Mouse (Mus musculus): ENCODE measurements around the gene Arrdc3. TPM values are rescaled to one million over a fixed set of nuclear protein-coding genes. Genes with fewer than 3 reads are reported as not detected.

Gene Arrdc3
- polyA plus RNA-seq, 1 experiment from 2014 or later, result 42.3 TPM

DNA sequence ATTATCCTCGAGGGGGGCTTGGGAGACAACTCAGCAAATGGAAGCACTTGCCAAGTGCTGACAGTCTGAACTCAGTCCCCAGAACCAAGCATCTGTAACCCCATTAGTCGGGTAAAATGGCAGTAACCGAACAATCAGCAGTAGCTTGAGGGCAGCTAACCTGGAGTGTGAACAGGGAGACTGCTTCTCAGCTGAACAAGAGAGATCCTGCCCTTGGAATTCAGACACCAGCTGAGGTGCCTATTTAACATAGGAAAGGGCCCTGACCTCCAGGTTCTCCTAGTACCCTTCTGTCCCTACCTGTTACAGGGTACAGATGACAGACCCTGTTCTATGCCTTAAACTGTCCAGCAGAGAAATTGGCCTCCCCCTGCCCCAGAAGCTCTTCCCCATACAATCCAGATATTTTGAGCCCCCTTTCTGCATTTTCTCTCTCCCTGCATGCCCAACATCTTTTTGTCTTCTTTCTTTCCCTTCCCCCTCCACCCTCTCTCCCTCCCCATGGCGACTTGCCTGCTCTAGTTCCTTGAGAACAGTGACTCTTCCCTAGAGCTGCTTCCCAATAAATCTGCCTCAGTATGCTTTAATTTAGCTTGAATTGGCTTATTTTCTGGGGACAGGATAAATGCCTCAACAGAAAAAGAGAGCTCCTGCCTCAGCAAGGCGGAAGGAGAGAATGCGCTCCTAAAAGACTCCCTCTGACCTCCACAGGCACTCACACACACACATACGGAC, 38.6 kb downstream of the Arrdc3 start:
- ATAC-seq (replicated peaks; ENCODE audit: insufficient number of reproducible peaks, insufficient read depth, low FRiP score, low read depth), result no peak
- Histone ChIP-seq H3K4me2 (no peak overlapping the region), H3K27me3 (no peaks in the 10 kb centered on the region), H3K36me3 (no peaks in the 10 kb centered on the region), H3K27ac (no peak overlapping the region), H3K4me1 (replicated peaks) (no peaks in the 10 kb centered on the region), H3K9me3 (replicated peaks) (no peaks in the 10 kb centered on the region), H3K4me3 (no peak overlapping the region), H3K9ac (no peak overlapping the region)
- WGBS, result 71% methylated on average over 7 of the region's 7 CpGs

DNA sequence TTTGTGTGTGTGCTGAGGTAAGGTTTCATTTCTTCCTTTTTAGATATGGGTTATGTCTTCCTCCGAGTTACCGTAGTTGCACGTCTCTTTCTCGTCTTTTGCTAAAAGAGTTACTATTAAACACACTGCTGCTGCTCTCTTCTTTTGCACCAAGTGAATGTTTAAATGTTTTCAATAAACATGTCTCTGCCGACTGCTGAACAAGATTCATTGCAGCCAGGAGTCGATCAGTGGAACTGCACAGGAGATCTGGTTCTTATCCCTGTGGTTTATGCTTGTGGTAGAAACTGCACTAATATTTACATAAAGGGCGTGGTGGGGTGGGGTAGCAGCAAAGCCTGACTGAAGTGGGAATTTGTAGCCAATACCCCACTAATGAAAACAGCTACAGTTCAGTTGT, 45.0 kb downstream of the Arrdc3 start:
- H3K36me3 ChIP-seq, result no peaks in the 10 kb centered on the region
- no peak overlapping the region for H3K9ac ChIP-seq
- no peak overlapping the region for H3K4me2 ChIP-seq
- 0 out of 2 replicates have a peak, but pooled peaks cover 8% of the 10 kb centered on the region for H3K4me1 ChIP-seq (replicated peaks)
- H3K27ac ChIP-seq, result no peak overlapping the region
- WGBS, result 61% methylated on average over 7 of the region's 7 CpGs
- no peak overlapping the region for H3K4me3 ChIP-seq
- H3K9me3 ChIP-seq (replicated peaks), result no peaks in the 10 kb centered on the region
- H3K27me3 ChIP-seq, result no peaks in the 10 kb centered on the region
- ATAC-seq (replicated peaks; ENCODE audit: insufficient number of reproducible peaks, insufficient read depth, low FRiP score, low read depth), result no peak

DNA sequence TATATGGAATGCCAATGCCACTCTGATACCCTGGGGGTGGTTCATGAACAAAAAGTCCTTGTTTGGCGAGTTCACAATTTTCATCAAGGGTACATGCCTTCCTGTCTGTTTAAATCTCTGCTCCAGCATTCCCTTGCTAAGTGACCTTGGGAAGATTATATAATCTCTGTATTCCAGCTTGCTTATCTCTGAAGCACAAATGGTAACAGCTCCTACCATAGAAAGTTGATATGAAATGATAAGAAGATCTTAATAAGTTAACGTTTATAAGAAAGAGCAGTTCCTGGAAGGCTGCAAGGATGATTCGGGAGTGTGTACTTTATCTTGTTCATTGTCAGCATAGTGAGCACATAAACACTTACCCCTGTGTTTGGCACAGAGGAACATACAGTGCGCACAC, 46.8 kb downstream of the Arrdc3 start:
- Histone ChIP-seq H3K4me2 (no peak overlapping the region), H3K27ac (no peak overlapping the region), H3K4me3 (no peak overlapping the region), H3K36me3 (no peaks in the 10 kb centered on the region), H3K4me1 (replicated peaks) (0 out of 2 replicates have a peak, but pooled peaks cover 8% of the 10 kb centered on the region), H3K9me3 (replicated peaks) (no peaks in the 10 kb centered on the region), H3K27me3 (no peaks in the 10 kb centered on the region), H3K9ac (no peak overlapping the region)
- ATAC-seq (replicated peaks; ENCODE audit: insufficient number of reproducible peaks, insufficient read depth, low FRiP score, low read depth), result no peak
- 67% methylated on average over 4 of the region's 4 CpGs for WGBS

DNA sequence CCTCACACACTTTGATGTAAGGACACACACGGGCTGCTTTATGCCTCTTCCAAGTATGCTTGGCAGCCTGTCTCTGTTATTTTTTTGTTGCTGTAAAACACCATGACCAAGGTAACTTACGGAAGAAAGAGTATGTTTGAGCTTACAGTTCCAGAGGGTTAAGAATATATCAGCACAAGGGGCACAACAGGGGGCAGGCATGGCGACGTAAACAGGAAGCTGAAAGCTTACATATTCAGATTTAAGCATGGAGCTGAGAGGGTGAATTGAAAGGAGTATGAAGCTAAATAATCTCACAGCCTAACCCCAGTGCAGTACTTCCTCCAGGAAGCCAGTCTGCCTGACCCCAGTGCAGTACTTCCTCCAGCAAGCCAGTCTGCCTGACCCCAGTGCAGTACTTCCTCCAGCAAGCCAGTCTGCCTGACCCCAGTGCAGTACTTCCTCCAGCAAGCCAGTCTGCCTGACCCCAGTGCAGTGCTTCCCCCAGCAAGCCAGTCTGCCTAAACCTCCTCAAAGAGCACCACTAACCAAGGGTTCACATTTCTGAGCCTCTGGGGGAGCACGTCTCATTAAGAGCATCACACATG, 49.7 kb downstream of the Arrdc3 start:
- H3K4me3 ChIP-seq, result no peak overlapping the region
- 71% methylated on average over 5 of the region's 5 CpGs for WGBS
- no peak overlapping the region for H3K9ac ChIP-seq
- no peak overlapping the region for H3K4me2 ChIP-seq
- no peak for ATAC-seq (replicated peaks; ENCODE audit: insufficient number of reproducible peaks, insufficient read depth, low FRiP score, low read depth)
- H3K9me3 ChIP-seq (replicated peaks), result no peaks in the 10 kb centered on the region
- H3K27ac ChIP-seq, result no peak overlapping the region
- no peaks in the 10 kb centered on the region for H3K27me3 ChIP-seq
- peaks cover 2% of the 10 kb centered on the region; the same call in 1 of the 2 replicates for H3K4me1 ChIP-seq (replicated peaks)
- no peaks in the 10 kb centered on the region for H3K36me3 ChIP-seq

DNA sequence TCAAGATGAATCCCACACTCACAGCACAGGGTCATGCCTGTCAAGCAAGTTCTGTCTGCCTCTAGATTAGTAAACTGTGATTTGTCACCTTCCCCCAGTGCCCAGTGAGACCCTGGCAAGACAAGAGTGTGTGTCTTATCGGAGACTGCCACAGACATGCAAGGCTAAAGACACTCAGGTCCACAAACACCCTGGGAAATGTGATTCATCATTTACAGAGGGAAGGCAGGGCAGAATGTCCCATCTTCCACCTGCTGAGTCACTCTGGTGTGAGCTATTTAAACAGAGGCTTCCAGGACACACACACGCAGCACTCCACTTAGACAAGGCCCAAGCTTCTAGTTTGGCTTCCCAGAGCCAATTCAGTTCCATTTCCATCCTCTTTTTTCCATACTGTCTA, 53.2 kb downstream of the Arrdc3 start:
- no peak for ATAC-seq (replicated peaks; ENCODE audit: insufficient number of reproducible peaks, insufficient read depth, low FRiP score, low read depth)

GRCm38 (mm10) chr13:80939228-80939627, 56.0 kb downstream of the Arrdc3 start:
- H3K4me2 ChIP-seq, result no peak overlapping the region
- H3K36me3 ChIP-seq, result no peaks in the 10 kb centered on the region
- 61% methylated on average over 4 of the region's 4 CpGs for WGBS
- peaks cover 10% of the 10 kb centered on the region for H3K4me1 ChIP-seq (replicated peaks)
- H3K9me3 ChIP-seq (replicated peaks), result no peaks in the 10 kb centered on the region
- H3K27me3 ChIP-seq, result no peaks in the 10 kb centered on the region
- ATAC-seq (replicated peaks; ENCODE audit: insufficient number of reproducible peaks, insufficient read depth, low FRiP score, low read depth), result no peak
- no peak overlapping the region for H3K4me3 ChIP-seq
- no peak overlapping the region for H3K9ac ChIP-seq
- H3K27ac ChIP-seq, result no peak overlapping the region

More for the DNA sequence above, 53.2 kb downstream of the Arrdc3 start:
- Histone ChIP-seq H3K36me3 (no peaks in the 10 kb centered on the region), H3K9me3 (replicated peaks) (no peaks in the 10 kb centered on the region), H3K9ac (no peak overlapping the region), H3K4me1 (replicated peaks) (peaks cover 10% of the 10 kb centered on the region), H3K4me3 (no peak overlapping the region), H3K27ac (no peak overlapping the region), H3K4me2 (no peak overlapping the region), H3K27me3 (no peaks in the 10 kb centered on the region)
- 37% methylated on average over 2 of the region's 2 CpGs for WGBS

DNA sequence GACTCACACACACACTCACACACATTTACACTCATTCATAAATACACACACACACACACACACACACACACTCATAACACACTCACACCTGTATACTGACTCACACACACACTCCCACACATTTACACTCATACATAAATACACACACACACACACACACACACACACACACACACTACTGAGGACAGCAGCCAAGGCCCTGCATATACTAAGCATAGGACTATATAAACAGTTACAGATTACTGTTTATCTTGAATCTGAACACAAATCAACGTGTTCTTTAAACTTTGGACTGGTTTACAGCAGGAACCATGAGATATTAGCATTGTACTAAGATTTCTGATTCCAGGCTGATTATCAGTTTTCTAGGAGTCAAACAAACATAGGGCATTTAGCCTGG, 56.7 kb downstream of the Arrdc3 start:
- no peaks in the 10 kb centered on the region for H3K9me3 ChIP-seq (replicated peaks)
- no peak for ATAC-seq (replicated peaks; ENCODE audit: insufficient number of reproducible peaks, insufficient read depth, low FRiP score, low read depth)
- no peak overlapping the region for H3K4me2 ChIP-seq
- H3K36me3 ChIP-seq, result no peaks in the 10 kb centered on the region
- H3K4me3 ChIP-seq, result no peak overlapping the region
- no peaks in the 10 kb centered on the region for H3K27me3 ChIP-seq
- H3K4me1 ChIP-seq (replicated peaks), result peaks cover 10% of the 10 kb centered on the region
- no peak overlapping the region for H3K27ac ChIP-seq
- WGBS, result 51% methylated on average over 1 of the region's 1 CpGs
- no peak overlapping the region for H3K9ac ChIP-seq

DNA sequence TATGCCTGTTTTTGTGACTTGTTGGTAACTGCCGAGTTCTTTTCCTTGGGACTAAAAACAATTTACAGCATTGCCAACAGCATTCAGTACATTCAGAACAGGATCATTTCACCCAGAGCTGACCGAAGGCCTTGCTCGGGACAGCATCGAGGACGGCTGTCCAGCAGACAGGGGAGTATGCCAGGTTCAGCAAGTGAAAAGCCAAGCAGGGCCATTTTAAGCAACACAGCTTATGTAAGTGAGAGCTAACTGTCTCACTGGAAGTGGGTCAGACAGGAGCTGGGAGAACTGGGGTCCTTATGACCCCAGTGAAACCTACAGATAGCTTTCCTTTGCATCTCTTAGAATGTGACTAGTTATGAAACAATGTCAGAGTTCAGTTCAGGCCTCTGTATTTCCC, 57.2 kb downstream of the Arrdc3 start:
- 60% methylated on average over 5 of the region's 5 CpGs for WGBS
- Histone ChIP-seq H3K4me2 (no peak overlapping the region), H3K27me3 (no peaks in the 10 kb centered on the region), H3K9ac (no peak overlapping the region), H3K36me3 (no peaks in the 10 kb centered on the region), H3K27ac (no peak overlapping the region), H3K4me3 (no peak overlapping the region), H3K9me3 (replicated peaks) (no peaks in the 10 kb centered on the region), H3K4me1 (replicated peaks) (peaks cover 10% of the 10 kb centered on the region)
- ATAC-seq (replicated peaks; ENCODE audit: insufficient number of reproducible peaks, insufficient read depth, low FRiP score, low read depth), result no peak

GRCm38 (mm10) chr13:80940860-80941630, 57.9 kb downstream of the Arrdc3 start:
- WGBS, result 65% methylated on average over 10 of the region's 10 CpGs
- H3K9ac ChIP-seq, result no peak overlapping the region
- no peaks in the 10 kb centered on the region for H3K9me3 ChIP-seq (replicated peaks)
- no peak for ATAC-seq (replicated peaks; ENCODE audit: insufficient number of reproducible peaks, insufficient read depth, low FRiP score, low read depth)
- H3K4me3 ChIP-seq, result no peak overlapping the region
- no peak overlapping the region for H3K4me2 ChIP-seq
- H3K36me3 ChIP-seq, result no peaks in the 10 kb centered on the region
- H3K27ac ChIP-seq, result no peak overlapping the region
- no peaks in the 10 kb centered on the region for H3K27me3 ChIP-seq
- H3K4me1 ChIP-seq (replicated peaks), result peaks cover 10% of the 10 kb centered on the region

DNA sequence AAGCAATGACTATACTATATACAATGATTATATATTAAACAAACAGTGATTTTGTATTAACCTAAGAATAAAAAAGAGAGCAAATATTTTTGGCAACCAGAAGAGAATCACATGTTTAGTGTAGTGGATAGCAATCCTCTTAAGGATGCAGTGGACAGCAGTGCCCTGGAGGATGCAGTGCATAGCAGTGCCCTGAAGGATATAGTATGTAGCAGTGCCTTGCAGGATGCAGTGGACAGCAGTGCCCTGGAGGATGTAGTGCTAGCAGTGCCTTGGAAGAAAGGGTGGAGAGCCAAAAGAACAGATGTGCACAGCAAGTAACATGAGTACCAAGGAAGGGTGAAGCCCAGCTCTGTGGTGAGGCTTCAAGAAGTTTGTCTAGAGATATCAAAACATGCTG, 61.3 kb downstream of the Arrdc3 start:
- Histone ChIP-seq H3K36me3 (no peaks in the 10 kb centered on the region), H3K9ac (no peak overlapping the region), H3K4me2 (no peak overlapping the region), H3K27ac (no peak overlapping the region), H3K9me3 (replicated peaks) (no peaks in the 10 kb centered on the region), H3K27me3 (no peaks in the 10 kb centered on the region), H3K4me3 (no peak overlapping the region), H3K4me1 (replicated peaks) (peaks cover 13% of the 10 kb centered on the region)
- no peak for ATAC-seq (replicated peaks; ENCODE audit: insufficient number of reproducible peaks, insufficient read depth, low FRiP score, low read depth)

Data from heart, embryonic 15.5 days (tissue).